Mouse (Mus musculus) embryonic facial prominence, embryonic 15.5 days (tissue): Measurements from ENCODE around the gene Ston2. TPM values are rescaled to one million over a fixed set of nuclear protein-coding genes. Genes with fewer than 3 reads are reported as not detected.

ENCODE experiments used
- ATAC-seq: fragments of 200-750 bp; cut with Nextera tagmentation; 2 replicates; pipeline ENCODE4 v1.8.0; 2017; ENCODE audit warnings: low read depth, moderate TSS enrichment; ENCODE audit not compliant: insufficient number of reproducible peaks, low FRiP score, low TSS enrichment
- H3K27ac ChIP-seq: fragments of 300-500 bp; sonication (generic); replicated peaks from 2 replicates; pipeline ENCODE4 v1.5.1; 2015; ENCODE audit warnings: mild to moderate bottlenecking, inconsistent platforms
- H3K27me3 ChIP-seq: fragments of 300-500 bp; sonication (generic); 2 replicates; pipeline ENCODE4 v1.6.1; 2015; ENCODE audit warnings: inconsistent platforms
- H3K36me3 ChIP-seq: fragments of 300-500 bp; sonication (generic); 2 replicates; pipeline ENCODE4 v1.6.1; 2015; ENCODE audit warnings: mild to moderate bottlenecking, inconsistent platforms
- H3K4me1 ChIP-seq: fragments of 300-500 bp; sonication (generic); 2 replicates; pipeline ENCODE4 v1.6.1; 2015; ENCODE audit warnings: inconsistent platforms
- H3K4me2 ChIP-seq: fragments of 300-500 bp; sonication (generic); replicated peaks from 2 replicates; pipeline ENCODE4 v1.6.1; 2015; ENCODE audit warnings: mild to moderate bottlenecking, inconsistent platforms
- H3K4me3 ChIP-seq: fragments of 300-500 bp; sonication (generic); replicated peaks from 2 replicates; pipeline ENCODE4 v1.5.1; 2015; ENCODE audit warnings: mild to moderate bottlenecking, inconsistent platforms
- H3K9ac ChIP-seq: fragments of 300-500 bp; sonication (generic); 2 replicates; pipeline ENCODE4 v1.6.1; 2015; ENCODE audit warnings: inconsistent platforms
- H3K9me3 ChIP-seq: fragments of 300-500 bp; sonication (generic); replicated peaks from 2 replicates; pipeline ENCODE4 v1.6.1; 2016; ENCODE audit warnings: inconsistent platforms
- WGBS: fragments of 180-500 bp; shearing (Covaris S2); methylation state at CpG from one replicate; pipeline ENCODE4 v1.1.7; 2015; 5-methylcytosine and 5-hydroxymethylcytosine counted together
- polyA plus RNA-seq: library from polyadenylated mRNA; unstranded; fragments of >200 nt; fragmentation: Nextera tagmentation; extraction: Ambion mirVana; gene quantifications from 2 replicates; pipeline ENCODE4 v1.2.1, GENCODE M21; 2015

Gene Ston2
- polyA plus RNA-seq, 1 experiment from 2014 or later = 11.5 TPM

DNA sequence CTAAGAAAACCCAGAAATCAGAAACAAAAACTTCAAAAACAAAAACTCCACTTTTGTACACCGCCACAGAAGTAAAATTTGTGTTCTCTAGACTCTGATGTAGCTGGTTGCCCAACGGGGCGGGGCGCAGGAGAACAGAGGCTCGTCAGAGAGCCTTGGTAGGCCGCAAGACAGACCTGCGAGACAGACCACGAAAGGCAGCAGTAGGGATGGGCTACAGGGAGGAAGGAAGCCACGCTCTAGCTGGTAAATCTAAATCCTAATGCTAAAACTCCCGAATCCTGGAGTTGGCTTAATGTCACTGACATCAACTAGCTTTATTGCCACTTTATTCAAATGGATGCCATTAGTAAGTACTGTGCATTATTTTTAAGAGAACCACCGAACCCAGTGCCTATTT, 18.9 kb upstream of the Ston2 start:
- Histone ChIP-seq H3K36me3 (peaks cover 46% of the 10 kb centered on the region), H3K27ac (no peak overlapping the region), H3K4me3 (no peak overlapping the region), H3K4me1 (no peaks in the 10 kb centered on the region), H3K27me3 (no peaks in the 10 kb centered on the region), H3K9ac (no peak overlapping the region), H3K4me2 (no peak overlapping the region), H3K9me3 (no peaks in the 10 kb centered on the region)
- WGBS = 84% methylated on average over 11 of the region's 11 CpGs
- no peak for ATAC-seq

DNA sequence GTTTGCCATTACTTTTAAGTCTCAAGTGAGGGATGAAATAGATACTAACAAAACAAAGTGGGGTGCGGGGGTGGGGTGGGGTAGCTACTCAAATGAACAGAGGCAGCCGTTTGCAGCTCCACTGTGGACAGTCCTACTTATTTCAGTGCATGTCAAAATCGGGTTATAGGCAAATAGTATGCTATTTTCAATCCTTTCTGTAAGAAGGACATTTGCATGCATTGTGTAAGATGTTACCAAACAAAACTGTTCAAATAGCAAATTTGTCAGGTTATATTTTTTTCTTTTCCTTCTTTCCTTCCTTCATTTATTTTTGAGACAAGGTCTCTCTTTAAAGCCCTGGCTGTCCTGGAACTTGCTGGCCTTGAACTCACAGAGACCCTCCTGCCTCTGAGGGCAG, 16.1 kb upstream of the Ston2 start:
- ATAC-seq = no peak
- Histone ChIP-seq H3K9ac (no peak overlapping the region), H3K36me3 (peaks cover 20% of the 10 kb centered on the region), H3K4me1 (no peaks in the 10 kb centered on the region), H3K4me3 (no peak overlapping the region), H3K27me3 (no peaks in the 10 kb centered on the region; the same call in 1 of the 2 replicates), H3K27ac (no peak overlapping the region), H3K4me2 (no peak overlapping the region), H3K9me3 (no peaks in the 10 kb centered on the region)
- WGBS = 70% methylated on average over 3 of the region's 3 CpGs

DNA sequence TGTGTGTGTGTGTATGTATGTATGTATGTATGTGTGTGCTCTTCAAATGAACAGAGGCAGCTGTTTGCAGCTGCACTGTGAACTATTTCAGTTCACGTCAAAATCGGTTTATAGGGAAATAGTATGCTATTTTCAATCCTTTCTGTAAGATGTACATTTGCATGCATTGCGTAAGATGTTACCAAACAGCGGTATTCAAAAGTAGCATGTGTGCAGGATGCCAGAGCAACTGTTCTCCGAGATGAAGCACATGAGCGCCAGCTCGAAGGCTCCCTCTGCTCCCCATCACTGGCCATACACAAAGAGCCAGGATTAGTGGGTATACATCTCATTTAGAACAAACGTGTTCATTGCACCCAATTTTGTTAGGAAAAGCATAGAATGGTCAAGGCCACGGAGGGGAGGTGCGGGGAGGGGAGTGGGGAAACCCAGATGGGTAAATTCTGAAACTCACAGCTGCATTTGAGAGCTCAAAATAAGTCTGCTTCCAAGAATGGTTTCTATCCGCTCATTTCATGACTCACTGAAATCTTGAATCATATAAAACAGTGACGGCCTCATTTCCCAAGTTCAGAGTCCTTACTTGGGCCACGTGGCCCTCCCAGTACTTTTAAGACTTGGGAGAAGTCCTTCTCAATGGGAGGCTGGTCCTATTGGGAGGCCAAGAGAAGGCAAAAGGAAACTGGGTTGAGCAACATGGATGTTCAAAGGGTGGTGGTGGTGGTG, 15.2 kb upstream of the Ston2 start:
- Histone ChIP-seq H3K27ac (no peak overlapping the region), H3K4me1 (no peaks in the 10 kb centered on the region), H3K27me3 (no peaks in the 10 kb centered on the region; the same call in 1 of the 2 replicates), H3K4me2 (no peak overlapping the region), H3K9ac (no peak overlapping the region), H3K4me3 (no peak overlapping the region), H3K36me3 (peaks cover 11% of the 10 kb centered on the region), H3K9me3 (no peaks in the 10 kb centered on the region)
- no peak for ATAC-seq
- WGBS = 77% methylated on average over 13 of the region's 13 CpGs

DNA sequence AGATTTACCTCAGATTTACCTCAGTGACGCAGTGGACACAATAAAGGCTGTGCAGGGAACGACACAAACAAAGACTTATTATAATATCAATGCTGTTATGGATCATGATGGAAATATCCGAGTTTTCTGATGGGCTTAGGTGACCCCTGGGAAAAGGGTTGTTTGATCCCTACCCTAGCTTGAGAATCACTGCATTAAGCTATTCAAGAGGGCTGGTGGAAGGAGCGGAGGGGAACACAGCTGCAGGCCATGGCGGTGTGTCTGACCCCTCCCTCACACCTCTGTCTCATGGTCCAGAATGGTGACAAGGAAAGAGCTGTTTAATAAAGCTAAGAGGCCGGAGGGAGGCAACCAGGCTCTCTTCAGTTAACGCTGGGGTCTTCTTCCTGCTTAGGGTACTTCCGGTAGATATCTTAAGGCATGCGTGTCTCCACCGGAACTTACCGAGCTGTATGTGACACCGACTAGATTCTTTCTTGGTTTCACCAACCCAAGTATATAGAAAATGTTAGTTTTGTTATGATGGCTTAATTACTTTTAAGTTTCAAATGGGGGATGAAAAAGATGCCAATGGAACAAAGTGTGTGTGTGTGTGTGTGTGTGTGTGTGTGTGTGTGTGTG, 14.5 kb upstream of the Ston2 start:
- Histone ChIP-seq H3K9ac (no peak overlapping the region), H3K4me1 (no peaks in the 10 kb centered on the region), H3K4me3 (no peak overlapping the region), H3K4me2 (no peak overlapping the region), H3K9me3 (no peaks in the 10 kb centered on the region), H3K27me3 (no peaks in the 10 kb centered on the region; the same call in 1 of the 2 replicates), H3K36me3 (peaks cover 4% of the 10 kb centered on the region; the same call in 1 of the 2 replicates), H3K27ac (no peak overlapping the region)
- ATAC-seq = no peak
- WGBS = 84% methylated on average over 12 of the region's 12 CpGs

DNA sequence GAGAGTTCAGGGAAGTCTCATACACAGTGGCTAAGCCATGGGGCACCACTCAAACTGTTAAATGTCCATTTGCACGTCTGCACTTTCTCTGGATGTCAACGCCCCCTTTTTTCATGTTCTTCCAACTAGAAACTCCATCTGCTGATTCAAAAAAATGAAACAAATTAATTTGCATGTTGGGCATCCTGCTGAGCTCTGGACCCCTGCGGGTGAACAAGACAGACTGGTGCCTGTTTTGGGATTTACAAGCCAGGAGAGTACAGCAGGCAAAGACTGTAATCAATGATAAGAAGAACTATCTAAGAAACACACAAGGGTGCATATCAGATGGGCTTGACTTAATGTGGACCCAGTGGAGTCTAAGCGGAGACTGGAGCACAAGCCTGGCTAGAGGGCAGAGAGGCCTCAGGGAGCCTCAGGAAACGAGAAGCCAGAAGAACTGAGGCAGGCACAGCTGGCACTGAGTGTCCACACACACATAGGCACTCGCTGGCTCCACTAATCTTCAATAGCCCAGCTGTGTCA, 12.7 kb upstream of the Ston2 start:
- Histone ChIP-seq H3K36me3 (no peaks in the 10 kb centered on the region), H3K27ac (no peak overlapping the region), H3K4me2 (no peak overlapping the region), H3K4me3 (no peak overlapping the region), H3K9ac (no peak overlapping the region), H3K9me3 (no peaks in the 10 kb centered on the region), H3K4me1 (no peaks in the 10 kb centered on the region), H3K27me3 (no peaks in the 10 kb centered on the region; the same call in 1 of the 2 replicates)
- 63% methylated on average over 6 of the region's 6 CpGs for WGBS
- no peak for ATAC-seq

DNA sequence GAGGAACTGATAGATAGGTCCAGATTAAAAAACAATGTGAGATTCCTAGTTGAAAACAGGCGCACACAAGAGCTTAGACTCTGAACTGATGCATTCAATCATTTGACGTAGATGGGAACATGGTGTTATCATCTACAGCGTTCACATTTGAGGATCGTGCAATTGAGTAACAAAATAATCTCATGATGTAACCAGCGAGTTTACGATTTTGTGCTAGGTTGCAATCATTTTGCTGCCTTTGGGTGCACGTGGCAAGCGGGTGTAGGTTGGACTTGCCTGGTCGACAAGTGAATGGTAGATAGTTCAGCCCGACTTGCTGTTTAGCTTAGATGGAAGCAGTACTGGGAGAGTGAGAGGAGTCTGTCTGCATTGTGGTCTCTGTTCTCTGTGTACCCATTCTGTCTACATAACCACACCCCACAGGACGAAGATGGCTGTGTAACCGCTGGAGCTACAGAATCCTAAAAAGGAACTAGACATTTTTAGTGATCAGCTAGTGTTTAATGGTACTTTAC, 11.7 kb upstream of the Ston2 start:
- H3K9me3 ChIP-seq = no peaks in the 10 kb centered on the region
- H3K27ac ChIP-seq = no peak overlapping the region
- no peaks in the 10 kb centered on the region for H3K4me1 ChIP-seq
- no peak for ATAC-seq
- no peak overlapping the region for H3K4me3 ChIP-seq
- H3K27me3 ChIP-seq = no peaks in the 10 kb centered on the region; the same call in 1 of the 2 replicates
- WGBS = 71% methylated on average over 12 of the region's 12 CpGs
- no peak overlapping the region for H3K9ac ChIP-seq
- no peaks in the 10 kb centered on the region for H3K36me3 ChIP-seq
- H3K4me2 ChIP-seq = no peak overlapping the region

DNA sequence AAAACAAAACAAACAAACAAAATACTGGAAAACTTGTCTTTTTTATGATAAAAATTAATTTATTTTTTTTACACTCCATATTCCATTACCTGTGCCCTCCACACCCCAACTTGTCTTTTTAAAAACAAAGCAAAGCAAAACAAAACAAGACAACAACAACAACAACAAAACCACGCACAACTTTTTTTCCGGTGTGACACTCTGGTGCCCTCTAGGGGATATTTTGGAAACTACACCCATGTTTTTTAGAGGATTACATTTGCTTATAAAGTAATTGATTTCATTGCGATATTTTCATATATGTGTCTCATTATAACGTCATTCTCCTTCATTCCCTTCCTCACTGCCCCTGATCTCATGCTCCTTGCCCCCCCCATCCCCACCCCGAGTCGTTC, 11.2 kb upstream of the Ston2 start:
- H3K9ac ChIP-seq = no peak overlapping the region
- H3K27ac ChIP-seq = no peak overlapping the region
- no peaks in the 10 kb centered on the region; the same call in 1 of the 2 replicates for H3K27me3 ChIP-seq
- H3K4me3 ChIP-seq = no peak overlapping the region
- H3K36me3 ChIP-seq = no peaks in the 10 kb centered on the region
- H3K4me1 ChIP-seq = no peaks in the 10 kb centered on the region
- H3K4me2 ChIP-seq = no peak overlapping the region
- WGBS = 20% methylated on average over 6 of the region's 6 CpGs
- no peaks in the 10 kb centered on the region for H3K9me3 ChIP-seq
- no peak for ATAC-seq

DNA sequence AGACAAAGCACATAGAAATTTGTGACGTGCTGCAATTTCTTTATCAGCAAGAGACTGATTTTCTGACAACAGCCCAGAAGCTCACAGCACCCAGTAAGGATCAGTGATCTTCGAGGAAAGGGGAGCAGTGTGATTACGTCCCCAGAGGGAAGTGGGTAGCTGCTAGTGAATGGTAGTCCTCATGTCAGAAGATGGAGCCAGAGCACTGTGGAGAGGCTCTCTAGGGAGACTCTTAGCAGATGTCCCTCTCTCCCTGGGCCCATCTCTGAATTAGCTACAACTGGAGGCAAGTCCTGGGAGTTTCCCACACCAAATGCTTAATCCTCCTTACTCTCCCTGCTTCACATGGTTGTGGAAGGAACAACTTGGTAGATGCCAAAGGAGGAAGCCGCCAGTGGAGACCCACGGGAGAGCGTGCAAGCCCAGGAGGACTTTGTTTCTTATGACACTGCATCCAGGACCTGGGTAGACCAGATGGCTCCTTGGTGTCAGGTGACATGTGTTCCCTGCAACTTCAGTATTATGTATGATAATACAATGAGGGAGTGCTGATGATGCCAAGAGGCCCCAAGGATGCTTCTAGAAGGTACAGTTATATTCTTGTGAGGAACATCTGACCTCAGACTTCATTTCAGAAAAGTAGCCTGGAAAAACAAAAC, 10.7 kb upstream of the Ston2 start:
- Histone ChIP-seq H3K4me3 (no peak overlapping the region), H3K27me3 (no peaks in the 10 kb centered on the region; the same call in 1 of the 2 replicates), H3K9ac (no peak overlapping the region), H3K9me3 (no peaks in the 10 kb centered on the region), H3K4me2 (no peak overlapping the region), H3K4me1 (no peaks in the 10 kb centered on the region), H3K27ac (no peak overlapping the region), H3K36me3 (no peaks in the 10 kb centered on the region)
- ATAC-seq = no peak
- WGBS = 81% methylated on average over 6 of the region's 6 CpGs

DNA sequence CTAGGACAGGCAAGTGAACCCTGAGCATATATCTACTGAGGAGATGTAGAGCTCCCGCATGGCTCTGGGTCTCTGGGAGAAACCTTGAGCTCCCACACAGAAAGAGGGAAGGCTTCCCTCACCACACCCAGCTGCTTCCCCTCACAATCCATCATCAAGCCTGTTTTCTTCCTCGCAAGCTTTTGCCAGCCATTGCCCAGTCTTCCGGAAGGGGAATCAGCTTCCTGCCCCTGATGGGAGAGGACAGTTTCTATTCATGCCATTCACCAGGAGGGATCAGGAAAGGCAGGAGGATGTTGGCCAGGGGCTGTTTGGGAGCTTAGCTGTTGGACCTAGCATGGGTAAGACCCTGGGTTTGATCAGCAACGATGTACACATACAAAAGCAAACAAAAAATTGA, 8.6 kb upstream of the Ston2 start:
- Histone ChIP-seq H3K9ac (no peak overlapping the region), H3K4me1 (no peaks in the 10 kb centered on the region)
- no peak for ATAC-seq

DNA sequence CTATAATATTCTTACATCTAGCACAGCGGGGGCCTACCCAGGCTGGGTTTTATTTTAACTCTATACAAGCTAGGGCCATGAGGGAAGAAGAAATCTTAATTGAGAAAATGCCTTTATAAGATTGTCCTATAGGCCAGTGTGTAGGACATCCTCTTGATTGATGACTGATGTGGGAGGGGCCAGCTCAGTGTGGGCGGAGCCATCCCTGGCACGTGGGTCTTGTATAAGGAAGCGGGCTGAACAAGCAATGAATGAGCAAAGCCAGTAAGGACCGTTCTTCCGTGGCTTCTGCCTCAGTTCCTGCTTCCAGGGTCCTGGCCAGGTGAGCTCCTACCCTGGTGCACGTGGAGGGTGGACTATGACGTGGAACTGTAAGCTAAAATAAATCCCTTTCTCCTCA, 5.1 kb upstream of the Ston2 start:
- Histone ChIP-seq H3K27ac (no peak overlapping the region), H3K9me3 (no peaks in the 10 kb centered on the region), H3K4me1 (no peaks in the 10 kb centered on the region), H3K4me3 (no peak overlapping the region), H3K36me3 (no peaks in the 10 kb centered on the region), H3K9ac (no peak overlapping the region), H3K27me3 (no peaks in the 10 kb centered on the region), H3K4me2 (no peak overlapping the region)
- ATAC-seq = 0 out of 2 replicates have a peak, but pooled peaks have one; percentile 39
- whole genome bisulfite sequencing = 76% methylated on average over 8 of the region's 8 CpGs

More for the DNA sequence above, 8.6 kb upstream of the Ston2 start:
- no peak overlapping the region for H3K27ac ChIP-seq
- H3K4me2 ChIP-seq = no peak overlapping the region
- no peak overlapping the region for H3K4me3 ChIP-seq
- 84% methylated on average over 4 of the region's 4 CpGs for WGBS
- H3K27me3 ChIP-seq = no peaks in the 10 kb centered on the region; the same call in 1 of the 2 replicates
- no peaks in the 10 kb centered on the region for H3K36me3 ChIP-seq
- H3K9me3 ChIP-seq = no peaks in the 10 kb centered on the region

DNA sequence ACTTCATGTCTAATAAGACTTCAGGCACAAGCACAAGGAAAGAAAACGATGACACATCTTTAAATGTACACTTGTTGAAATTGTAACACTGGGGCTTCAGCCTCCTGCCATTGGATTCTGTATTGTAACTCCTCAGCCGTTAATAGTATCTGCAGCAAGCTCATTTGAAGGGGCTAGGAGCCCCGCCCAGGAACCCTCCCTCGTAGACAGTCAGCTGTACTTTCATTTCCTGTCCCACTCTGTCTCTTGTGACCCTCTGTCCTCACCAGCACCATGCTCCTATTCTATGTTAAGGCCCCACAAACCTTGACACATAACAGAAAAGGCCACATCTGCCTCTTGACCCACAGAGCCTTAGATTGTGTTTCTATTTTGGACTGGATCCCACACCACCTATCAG, 3.6 kb upstream of the Ston2 start:
- peaks cover 2% of the 10 kb centered on the region; the same call in 1 of the 2 replicates for H3K4me1 ChIP-seq

More for the DNA sequence above, 3.6 kb upstream of the Ston2 start:
- H3K36me3 ChIP-seq = no peaks in the 10 kb centered on the region
- no peak overlapping the region for H3K9ac ChIP-seq
- 71% methylated on average over 4 of the region's 4 CpGs for WGBS
- H3K27ac ChIP-seq = no peak overlapping the region
- ATAC-seq = no peak
- no peaks in the 10 kb centered on the region for H3K27me3 ChIP-seq
- no peak overlapping the region for H3K4me2 ChIP-seq
- H3K4me3 ChIP-seq = no peak overlapping the region
- no peaks in the 10 kb centered on the region for H3K9me3 ChIP-seq
